Mouse (Mus musculus): Measurements from ENCODE around the gene Hsd17b2. TPM values are rescaled to one million over a fixed set of nuclear protein-coding genes. Genes with fewer than 3 reads are reported as not detected.

The Hsd17b2 gene
- polyA plus RNA-seq, 1 experiment from 2014 or later = not detected

DNA sequence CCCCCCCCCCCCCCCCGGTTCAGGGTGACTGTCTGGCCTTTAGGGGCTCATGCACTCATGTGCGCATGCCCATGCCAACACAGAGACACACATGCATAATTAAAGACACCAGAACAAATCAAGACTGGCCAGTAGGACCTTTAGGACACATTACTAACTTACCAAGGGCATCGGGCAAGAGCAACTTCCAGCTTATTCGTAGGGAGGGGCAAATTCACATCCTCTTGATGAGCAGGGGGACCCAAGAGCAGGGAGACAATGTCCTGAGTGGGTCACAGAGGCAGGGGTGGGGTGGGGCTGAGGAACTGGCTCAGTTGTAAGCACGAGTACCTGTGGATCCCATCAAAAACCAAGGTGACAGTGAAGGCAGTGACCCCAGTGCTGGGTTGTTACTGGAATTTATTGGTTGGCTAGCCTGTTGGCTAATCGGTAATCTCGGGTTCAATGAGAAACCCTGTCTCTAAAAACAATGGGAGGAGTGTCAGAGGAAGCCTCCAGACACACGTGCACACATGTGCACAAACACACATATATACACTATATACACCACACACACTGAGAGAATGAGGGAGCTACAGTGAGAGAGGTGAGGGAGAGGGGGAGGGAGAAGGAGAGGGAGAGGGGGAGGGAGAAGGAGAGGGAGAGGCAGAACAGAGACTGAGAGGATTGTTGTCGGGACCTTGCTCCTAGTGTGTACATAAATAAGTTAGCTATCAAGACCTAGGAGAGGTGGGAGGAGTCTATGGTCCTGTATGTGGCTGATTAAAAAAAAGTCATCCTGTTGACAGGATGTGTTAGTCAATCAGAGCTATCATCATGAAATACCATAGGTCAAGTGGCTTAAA is 46.4 kb downstream of the Hsd17b2 start:
- no peaks in the 10 kb centered on the region for H3K27me3 ChIP-seq
- no peak overlapping the region for H3K4me3 ChIP-seq
- ATAC-seq (ENCODE audit: insufficient number of reproducible peaks, insufficient read depth, low FRiP score, low TSS enrichment) = no peak
- WGBS = 84% methylated on average over 8 of the region's 9 CpGs
- no peaks in the 10 kb centered on the region for H3K9me3 ChIP-seq
- H3K4me1 ChIP-seq = no peaks in the 10 kb centered on the region; the same call in 1 of the 2 replicates
- no peak overlapping the region for H3K4me2 ChIP-seq (replicated peaks)
- H3K27ac ChIP-seq = no peak overlapping the region
- no peaks in the 10 kb centered on the region for H3K36me3 ChIP-seq
- H3K9ac ChIP-seq = no peak overlapping the region

DNA sequence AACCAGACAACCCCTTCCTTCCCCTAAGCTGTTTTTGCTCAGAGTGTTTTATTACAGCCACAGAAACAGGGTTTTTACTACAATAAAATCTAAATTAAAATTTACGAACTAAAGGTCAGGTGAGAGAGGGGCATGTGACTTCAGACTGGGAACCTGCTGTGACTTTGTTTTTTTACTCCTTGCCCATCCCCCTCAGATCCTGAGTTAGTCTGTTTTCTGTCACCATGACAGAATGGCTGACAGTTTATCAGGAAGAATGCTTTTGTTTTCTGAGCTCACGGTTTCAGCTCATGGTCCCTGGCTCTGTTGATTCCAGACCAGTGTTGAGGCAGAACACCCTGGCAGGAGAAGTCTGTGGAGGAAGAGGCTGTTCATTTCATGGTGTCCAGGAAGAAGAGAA is 47.7 kb downstream of the Hsd17b2 start:
- H3K4me1 ChIP-seq = no peaks in the 10 kb centered on the region; the same call in 1 of the 2 replicates
- WGBS = 52% methylated on average over 2 of the region's 2 CpGs

DNA sequence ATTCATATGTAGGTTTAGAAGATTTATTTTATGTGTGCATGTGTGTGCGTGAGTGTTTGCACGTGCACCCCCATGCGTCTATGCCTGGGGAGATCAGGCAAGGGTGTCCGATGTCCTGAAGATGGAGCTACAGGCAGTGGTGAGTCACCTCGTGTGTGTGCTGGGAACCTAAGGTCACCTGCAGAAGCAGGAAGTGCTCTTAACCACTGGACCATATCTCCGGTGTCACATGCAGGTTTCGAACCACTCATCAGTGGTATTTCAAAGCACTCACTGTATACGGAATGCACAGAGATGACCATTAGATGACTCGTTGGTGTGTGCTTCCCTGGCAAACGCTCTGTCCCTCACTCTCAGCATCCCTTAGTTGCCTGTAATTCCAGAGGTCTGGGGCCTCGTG is 56.2 kb downstream of the Hsd17b2 start:
- no peak overlapping the region for H3K27ac ChIP-seq
- H3K4me3 ChIP-seq = no peak overlapping the region
- no peaks in the 10 kb centered on the region for H3K36me3 ChIP-seq
- H3K27me3 ChIP-seq = no peaks in the 10 kb centered on the region
- H3K4me1 ChIP-seq = no peaks in the 10 kb centered on the region
- no peaks in the 10 kb centered on the region for H3K9me3 ChIP-seq
- no peak overlapping the region for H3K9ac ChIP-seq
- no peak for ATAC-seq (ENCODE audit: insufficient number of reproducible peaks, insufficient read depth, low FRiP score, low TSS enrichment)
- 82% methylated on average over 11 of the region's 11 CpGs for WGBS
- H3K4me2 ChIP-seq (replicated peaks) = no peak overlapping the region

More for the DNA sequence above, 47.7 kb downstream of the Hsd17b2 start:
- Histone ChIP-seq H3K4me3 (no peak overlapping the region), H3K27me3 (no peaks in the 10 kb centered on the region), H3K27ac (no peak overlapping the region), H3K4me2 (replicated peaks) (no peak overlapping the region), H3K9me3 (no peaks in the 10 kb centered on the region), H3K9ac (no peak overlapping the region), H3K36me3 (no peaks in the 10 kb centered on the region)
- no peak for ATAC-seq (ENCODE audit: insufficient number of reproducible peaks, insufficient read depth, low FRiP score, low TSS enrichment)

DNA sequence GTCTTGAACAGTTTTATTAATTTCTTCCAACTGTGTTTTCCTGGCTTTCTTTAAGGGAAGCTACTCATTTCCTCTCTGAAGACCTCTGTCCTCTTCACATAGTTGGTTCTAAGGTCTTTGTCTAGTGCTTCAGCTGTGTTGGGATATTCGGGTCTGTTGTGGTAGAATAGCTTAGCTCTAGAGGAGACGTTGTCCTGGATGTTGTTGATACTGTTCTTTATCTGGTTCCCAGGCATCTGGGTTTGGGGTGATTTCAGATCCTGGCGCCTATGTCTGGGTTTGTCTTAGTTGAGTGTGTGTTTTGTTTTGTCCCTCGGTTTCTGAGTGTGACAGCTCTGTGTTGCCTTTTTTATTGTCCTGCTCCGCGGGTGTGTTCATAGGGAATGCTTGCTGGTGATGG is 61.1 kb downstream of the Hsd17b2 start:
- Histone ChIP-seq H3K9me3 (no peaks in the 10 kb centered on the region), H3K9ac (no peak overlapping the region), H3K27ac (no peak overlapping the region), H3K4me3 (no peak overlapping the region), H3K27me3 (no peaks in the 10 kb centered on the region), H3K4me2 (replicated peaks) (no peak overlapping the region), H3K4me1 (no peaks in the 10 kb centered on the region), H3K36me3 (no peaks in the 10 kb centered on the region)
- 89% methylated on average over 6 of the region's 6 CpGs for WGBS
- ATAC-seq (ENCODE audit: insufficient number of reproducible peaks, insufficient read depth, low FRiP score, low TSS enrichment) = no peak

DNA sequence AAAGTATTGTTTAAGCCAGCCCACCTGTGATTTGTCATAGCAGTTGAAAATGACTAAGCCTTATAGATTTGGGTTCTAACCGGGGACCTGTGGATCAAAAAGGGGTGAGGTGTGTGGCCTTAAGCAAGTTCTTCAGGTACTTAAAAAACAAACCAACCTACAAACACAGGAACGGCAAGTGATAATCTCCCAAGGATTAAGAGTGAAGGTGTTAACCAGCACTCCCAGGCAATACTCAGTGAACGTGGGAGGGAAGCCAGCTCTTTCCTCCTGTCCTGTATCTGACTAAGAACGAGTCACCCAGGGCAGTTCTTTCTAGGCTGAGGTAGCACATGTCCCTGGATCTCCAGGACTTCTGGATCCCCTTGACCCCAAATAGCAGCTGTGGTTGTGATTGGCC is 62.9 kb downstream of the Hsd17b2 start:
- Histone ChIP-seq H3K27me3 (no peaks in the 10 kb centered on the region), H3K4me2 (replicated peaks) (no peak overlapping the region), H3K9me3 (no peaks in the 10 kb centered on the region), H3K27ac (no peak overlapping the region), H3K9ac (no peak overlapping the region), H3K4me1 (no peaks in the 10 kb centered on the region), H3K36me3 (no peaks in the 10 kb centered on the region), H3K4me3 (no peak overlapping the region)
- WGBS = 71% methylated on average over 4 of the region's 4 CpGs
- no peak for ATAC-seq (ENCODE audit: insufficient number of reproducible peaks, insufficient read depth, low FRiP score, low TSS enrichment)

DNA sequence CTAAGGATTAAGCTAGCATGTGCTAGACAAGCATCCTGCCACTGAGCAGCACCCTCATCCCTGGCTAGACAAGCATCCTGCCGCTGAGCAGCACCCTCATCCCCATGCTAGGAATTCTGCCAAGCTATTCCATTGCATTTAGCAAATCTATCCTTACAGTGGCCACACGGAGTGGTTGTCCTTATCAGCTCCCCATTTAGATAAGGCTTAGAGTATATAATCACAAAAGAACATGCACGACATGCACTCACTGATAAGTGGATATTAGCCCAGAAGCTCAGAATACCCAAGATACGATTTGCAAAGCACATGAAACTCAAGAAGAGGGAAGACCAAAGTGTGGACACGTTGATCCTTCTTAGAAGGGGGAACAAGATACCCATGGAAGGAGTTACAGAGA is 64.2 kb downstream of the Hsd17b2 start:
- no peaks in the 10 kb centered on the region for H3K9me3 ChIP-seq
- WGBS = 82% methylated on average over 5 of the region's 5 CpGs
- no peaks in the 10 kb centered on the region for H3K4me1 ChIP-seq
- no peak overlapping the region for H3K9ac ChIP-seq
- H3K27me3 ChIP-seq = no peaks in the 10 kb centered on the region
- ATAC-seq (ENCODE audit: insufficient number of reproducible peaks, insufficient read depth, low FRiP score, low TSS enrichment) = no peak
- no peak overlapping the region for H3K4me3 ChIP-seq
- no peaks in the 10 kb centered on the region for H3K36me3 ChIP-seq
- no peak overlapping the region for H3K4me2 ChIP-seq (replicated peaks)
- no peak overlapping the region for H3K27ac ChIP-seq

DNA sequence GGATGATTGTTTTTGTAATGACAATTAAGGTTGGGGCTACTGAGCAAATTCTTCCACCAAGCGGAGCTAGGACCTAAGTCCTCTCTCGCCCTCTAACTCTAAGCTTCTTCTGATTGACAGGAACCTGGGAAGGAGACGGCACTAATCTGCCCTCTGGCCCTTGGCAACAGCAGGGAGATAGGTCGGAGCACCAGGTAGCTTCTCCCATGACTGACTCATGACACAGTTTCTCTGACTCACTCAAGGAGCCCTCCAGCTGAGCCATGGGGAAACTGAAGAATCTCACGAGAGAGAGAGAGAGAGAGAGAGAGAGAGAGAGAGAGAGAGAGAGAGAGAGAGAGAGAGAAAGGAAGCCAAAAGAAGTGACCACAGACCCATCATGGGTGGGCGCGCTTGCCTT is 67.3 kb downstream of the Hsd17b2 start:
- H3K9me3 ChIP-seq = no peaks in the 10 kb centered on the region
- 68% methylated on average over 7 of the region's 7 CpGs for WGBS
- no peak overlapping the region for H3K4me2 ChIP-seq (replicated peaks)
- H3K9ac ChIP-seq = no peak overlapping the region
- ATAC-seq (ENCODE audit: insufficient number of reproducible peaks, insufficient read depth, low FRiP score, low TSS enrichment) = no peak
- H3K36me3 ChIP-seq = no peaks in the 10 kb centered on the region
- no peak overlapping the region for H3K4me3 ChIP-seq
- H3K4me1 ChIP-seq = no peaks in the 10 kb centered on the region
- H3K27me3 ChIP-seq = no peaks in the 10 kb centered on the region
- H3K27ac ChIP-seq = no peak overlapping the region

DNA sequence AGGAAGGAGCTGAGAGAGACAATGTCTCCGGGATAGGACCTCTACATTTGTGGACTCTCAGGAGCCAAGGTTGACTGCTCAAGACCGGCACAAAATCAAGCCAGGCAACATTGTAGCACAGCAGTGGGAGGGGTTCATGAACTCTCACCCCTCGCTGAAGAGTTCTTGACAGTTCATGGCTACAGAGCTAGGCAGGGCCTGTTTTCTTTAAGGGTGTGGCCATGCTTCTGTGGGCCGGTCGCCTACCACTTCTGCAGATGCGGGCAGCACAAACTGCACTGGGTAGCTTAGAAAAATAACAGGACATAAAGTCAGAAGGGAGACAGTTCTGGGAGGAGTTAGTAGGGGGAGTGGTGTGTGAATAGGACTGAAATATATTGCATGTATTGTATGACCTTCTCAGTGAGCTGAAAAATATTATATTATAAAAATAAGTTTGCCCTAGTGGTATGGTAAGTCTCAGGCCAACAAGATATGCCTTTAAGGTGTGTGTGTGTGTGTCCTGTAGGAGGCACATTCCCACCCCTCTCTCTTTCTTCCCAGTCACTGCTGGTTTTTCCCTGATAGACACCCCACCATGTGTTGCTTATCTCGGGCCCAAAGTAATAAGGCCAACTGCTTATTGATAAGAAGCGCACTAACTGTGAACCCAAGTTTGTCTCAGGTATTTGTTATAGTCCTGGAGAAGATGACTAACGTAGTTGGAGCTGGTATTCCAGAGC is 69.6 kb downstream of the Hsd17b2 start:
- H3K27ac ChIP-seq = no peak overlapping the region
- no peak overlapping the region for H3K9ac ChIP-seq
- H3K36me3 ChIP-seq = no peaks in the 10 kb centered on the region
- H3K9me3 ChIP-seq = no peaks in the 10 kb centered on the region
- H3K27me3 ChIP-seq = no peaks in the 10 kb centered on the region
- WGBS = 78% methylated on average over 9 of the region's 9 CpGs
- no peak for ATAC-seq (ENCODE audit: insufficient number of reproducible peaks, insufficient read depth, low FRiP score, low TSS enrichment)
- H3K4me2 ChIP-seq (replicated peaks) = no peak overlapping the region
- no peaks in the 10 kb centered on the region for H3K4me1 ChIP-seq
- no peak overlapping the region for H3K4me3 ChIP-seq

DNA sequence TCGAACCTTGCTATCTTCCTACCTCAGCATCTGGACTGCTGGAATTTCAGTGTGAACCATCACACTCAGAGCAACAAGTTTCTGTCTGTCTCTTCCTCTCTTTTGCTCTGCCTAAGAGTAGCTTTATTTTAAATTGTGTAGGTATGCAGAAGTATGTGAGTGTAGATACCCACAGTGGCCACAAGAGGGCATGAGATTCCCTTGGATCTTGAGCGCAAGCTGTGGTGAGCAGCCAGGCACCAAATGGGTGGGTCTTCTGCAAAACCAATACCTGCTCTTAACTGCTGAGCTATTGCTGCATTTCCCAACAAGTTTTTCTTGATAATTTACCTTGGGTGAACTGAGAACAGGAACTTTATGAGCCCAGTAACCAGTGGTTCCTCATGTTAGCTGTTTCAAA is 70.4 kb downstream of the Hsd17b2 start:
- H3K4me3 ChIP-seq = no peak overlapping the region
- WGBS = 62% methylated on average over 2 of the region's 2 CpGs
- ATAC-seq (ENCODE audit: insufficient number of reproducible peaks, insufficient read depth, low FRiP score, low TSS enrichment) = no peak
- no peak overlapping the region for H3K27ac ChIP-seq
- no peaks in the 10 kb centered on the region for H3K27me3 ChIP-seq
- no peaks in the 10 kb centered on the region for H3K4me1 ChIP-seq
- H3K9ac ChIP-seq = no peak overlapping the region
- H3K36me3 ChIP-seq = no peaks in the 10 kb centered on the region
- H3K4me2 ChIP-seq (replicated peaks) = no peak overlapping the region
- no peaks in the 10 kb centered on the region for H3K9me3 ChIP-seq

DNA sequence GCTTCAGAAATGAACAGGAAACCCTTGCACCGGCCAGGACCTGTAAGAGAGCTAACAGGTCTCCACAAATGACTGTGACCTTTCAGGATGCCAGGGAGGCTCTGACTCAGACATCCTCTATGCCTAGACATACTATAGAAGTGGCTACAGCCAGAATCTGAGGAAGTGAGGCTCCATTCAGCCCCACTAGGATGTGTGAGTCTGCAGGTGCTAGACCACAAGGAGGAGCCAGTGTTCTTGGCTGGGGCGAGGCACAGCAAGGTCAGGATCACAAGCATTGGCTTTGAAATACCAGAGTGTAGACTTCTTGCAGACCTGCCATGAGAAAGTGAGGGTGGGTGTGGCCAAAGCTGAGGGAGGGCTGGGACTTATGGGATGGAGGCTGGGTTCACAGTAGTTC is 70.9 kb downstream of the Hsd17b2 start:
- no peak overlapping the region for H3K4me3 ChIP-seq
- 64% methylated on average over 2 of the region's 2 CpGs for WGBS
- ATAC-seq (ENCODE audit: insufficient number of reproducible peaks, insufficient read depth, low FRiP score, low TSS enrichment) = no peak

DNA sequence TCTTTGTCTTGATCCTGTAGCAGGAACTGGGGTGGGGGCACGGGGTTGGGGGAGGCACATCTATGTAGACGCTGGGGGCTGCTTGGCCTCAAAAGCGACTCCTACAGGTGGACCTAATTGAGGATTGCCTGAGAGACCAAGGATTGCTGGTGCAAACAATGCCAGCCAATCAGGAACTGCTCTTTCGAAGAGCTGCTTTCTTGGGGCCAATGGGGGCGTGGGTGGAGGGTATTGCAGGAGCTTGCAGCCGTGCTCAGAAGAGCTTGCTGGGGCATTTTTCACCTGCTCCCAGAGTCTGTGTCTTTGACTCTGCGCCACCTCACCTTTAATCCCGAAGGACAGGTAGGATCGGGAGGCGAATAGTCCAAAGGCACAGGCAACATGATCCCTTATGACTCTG is 73.9 kb downstream of the Hsd17b2 start:
- H3K9ac ChIP-seq = no peak overlapping the region
- no peak overlapping the region for H3K4me3 ChIP-seq
- H3K9me3 ChIP-seq = no peaks in the 10 kb centered on the region
- no peak for ATAC-seq (ENCODE audit: insufficient number of reproducible peaks, insufficient read depth, low FRiP score, low TSS enrichment)
- no peak overlapping the region for H3K27ac ChIP-seq
- no peaks in the 10 kb centered on the region for H3K27me3 ChIP-seq
- WGBS = 44% methylated on average over 10 of the region's 10 CpGs
- no peak overlapping the region for H3K4me2 ChIP-seq (replicated peaks)
- no peaks in the 10 kb centered on the region for H3K36me3 ChIP-seq
- H3K4me1 ChIP-seq = no peaks in the 10 kb centered on the region

More for the DNA sequence above, 70.9 kb downstream of the Hsd17b2 start:
- H3K4me1 ChIP-seq = no peaks in the 10 kb centered on the region
- no peak overlapping the region for H3K4me2 ChIP-seq (replicated peaks)
- no peak overlapping the region for H3K27ac ChIP-seq
- no peak overlapping the region for H3K9ac ChIP-seq
- H3K36me3 ChIP-seq = no peaks in the 10 kb centered on the region
- H3K27me3 ChIP-seq = no peaks in the 10 kb centered on the region
- H3K9me3 ChIP-seq = no peaks in the 10 kb centered on the region

DNA sequence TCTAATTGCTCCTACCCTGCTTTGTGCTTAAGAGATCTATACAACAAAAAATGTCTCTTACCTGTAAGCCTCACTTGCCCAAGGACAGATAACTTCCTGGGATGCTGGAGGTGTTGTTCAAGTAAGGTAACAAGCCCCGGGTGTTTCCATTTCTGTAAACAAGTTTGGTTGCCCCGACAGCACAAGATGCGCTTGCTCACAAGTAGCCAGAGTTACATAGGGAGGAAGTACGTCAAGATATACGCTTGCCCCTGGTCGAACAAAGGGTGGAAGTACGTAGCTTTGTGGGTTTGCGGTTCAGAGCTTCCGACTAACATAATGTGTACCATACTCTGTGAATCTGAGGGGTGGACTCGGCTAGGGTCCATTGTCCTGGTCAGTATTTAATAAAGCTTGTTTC is 74.4 kb downstream of the Hsd17b2 start:
- WGBS = 83% methylated on average over 10 of the region's 10 CpGs
- ATAC-seq (ENCODE audit: insufficient number of reproducible peaks, insufficient read depth, low FRiP score, low TSS enrichment) = no peak
- Histone ChIP-seq H3K27ac (no peak overlapping the region), H3K4me2 (replicated peaks) (no peak overlapping the region), H3K36me3 (no peaks in the 10 kb centered on the region), H3K27me3 (no peaks in the 10 kb centered on the region), H3K4me1 (no peaks in the 10 kb centered on the region), H3K9me3 (no peaks in the 10 kb centered on the region), H3K4me3 (no peak overlapping the region), H3K9ac (no peak overlapping the region)
